Mouse (Mus musculus): ENCODE measurements at regions not wholly inside any gene's neighbourhood (a gene's known extent, or its start where the extent isn't known, plus 50 kb on each side); places are given as distances from the start of the nearest gene placed in this dataset.

GRCm38 (mm10) chr6:103318081-103318480 is 192.3 kb upstream of the Chl1 start:
- no peaks in the 10 kb centered on the region for H3K79me2 ChIP-seq (ENCODE audit: control insufficient read depth, insufficient read depth, low read length, poor library complexity)
- TF ChIP-seq MYB (IDR thresholded peaks at IDR 0.05; ENCODE audit: low read depth, low read length) (no peak), EP300 (IDR thresholded peaks at IDR 0.05; ENCODE audit: low read depth in 1 of 2, low read length in 2 of 2) (no peak), USF1 (IDR thresholded peaks at IDR 0.05; ENCODE audit: low read depth, low read length) (no peak), RAD21 (IDR thresholded peaks at IDR 0.05; ENCODE audit: low read depth, low read length) (no peak), GABPA (IDR thresholded peaks at IDR 0.05; ENCODE audit: low read depth, low read length) (no peak), SIN3A (IDR thresholded peaks at IDR 0.05; ENCODE audit: low read length) (no peak), POLR2AphosphoS2 (IDR thresholded peaks at IDR 0.05; ENCODE audit: low read length) (no peak), USF2 (IDR thresholded peaks at IDR 0.05; ENCODE audit: borderline replicate concordance in 1 of 2, insufficient read depth in 1 of 2, low read depth in 1 of 2, low read length in 2 of 2) (no peak), RCOR1 (IDR thresholded peaks at IDR 0.05; ENCODE audit: low read depth, low read length) (no peak), UBTF (IDR thresholded peaks at IDR 0.05; ENCODE audit: borderline replicate concordance, insufficient read depth, low read depth, low read length) (no peak), MAX (IDR thresholded peaks at IDR 0.05; ENCODE audit: low read length) (no peak), ZMIZ1 (IDR thresholded peaks at IDR 0.05; ENCODE audit: low read depth, low read length) (no peak)
- DNase-seq (ENCODE audit: low read depth, low spot score), result no peak
- no peaks in the 10 kb centered on the region for H3K4me1 ChIP-seq (ENCODE audit: control insufficient read depth in 1 of 2, insufficient read depth in 2 of 2, low read length in 2 of 2)
- H3K9ac ChIP-seq (ENCODE audit: control insufficient read depth, low read depth, low read length, poor library complexity, severe bottlenecking), result no peak overlapping the region
- H3K27ac ChIP-seq (ENCODE audit: control insufficient read depth, low read depth, low read length), result no peak overlapping the region
- no peaks in the 10 kb centered on the region for H3K27me3 ChIP-seq (ENCODE audit: control insufficient read depth in 1 of 2, insufficient read depth in 2 of 2, low read length in 2 of 2)
- no peaks in the 10 kb centered on the region for H3K9me3 ChIP-seq (replicated peaks; ENCODE audit: insufficient read depth, low read length)
- H3K36me3 ChIP-seq (ENCODE audit: control insufficient read depth in 1 of 2, insufficient read depth in 2 of 2, low read length in 2 of 2), result no peaks in the 10 kb centered on the region
- no peak overlapping the region for H3K4me3 ChIP-seq (ENCODE audit: control insufficient read depth in 1 of 2, insufficient read depth in 1 of 2, low read depth in 2 of 2, low read length in 2 of 2)

- no peaks in the 10 kb centered on the region for H3K27me3 ChIP-seq (ENCODE audit: control insufficient read depth in 1 of 2, insufficient read depth in 2 of 2, low read length in 2 of 2)
- no peak for DNase-seq (ENCODE audit: low read depth, low spot score)
- no peaks in the 10 kb centered on the region for H3K9me3 ChIP-seq (replicated peaks; ENCODE audit: insufficient read depth, low read length)
- H3K27ac ChIP-seq (ENCODE audit: control insufficient read depth, low read depth, low read length), result no peak overlapping the region
- no peak overlapping the region for H3K9ac ChIP-seq (ENCODE audit: control insufficient read depth, low read depth, low read length, poor library complexity, severe bottlenecking)
- no peaks in the 10 kb centered on the region for H3K4me1 ChIP-seq (ENCODE audit: control insufficient read depth in 1 of 2, insufficient read depth in 2 of 2, low read length in 2 of 2)
- no peaks in the 10 kb centered on the region for H3K79me2 ChIP-seq (ENCODE audit: control insufficient read depth, insufficient read depth, low read length, poor library complexity)
- H3K4me3 ChIP-seq (ENCODE audit: control insufficient read depth in 1 of 2, insufficient read depth in 1 of 2, low read depth in 2 of 2, low read length in 2 of 2), result no peak overlapping the region
- no peaks in the 10 kb centered on the region for H3K36me3 ChIP-seq (ENCODE audit: control insufficient read depth in 1 of 2, insufficient read depth in 2 of 2, low read length in 2 of 2)
- TF ChIP-seq MAX (IDR thresholded peaks at IDR 0.05; ENCODE audit: low read length) (no peak), MYC (IDR thresholded peaks at IDR 0.05; ENCODE audit: low read depth, low read length) (no peak), MXI1 (IDR thresholded peaks at IDR 0.05; ENCODE audit: low read depth, low read length) (no peak), CTCF (IDR thresholded peaks at IDR 0.05 in 2 of 3, conservative IDR thresholded peaks at IDR 0.05 in 1 of 3; ENCODE audit: control insufficient read depth in 1 of 3, insufficient read depth in 1 of 3, low read depth in 2 of 3, low read length in 3 of 3, poor library complexity in 1 of 3, severe bottlenecking in 1 of 3) (no peak), POLR2A (IDR thresholded peaks at IDR 0.05; ENCODE audit: control insufficient read depth in 1 of 2, insufficient read depth in 1 of 2, low read depth in 1 of 2, low read length in 2 of 2, poor library complexity in 1 of 2) (no peak), EP300 (IDR thresholded peaks at IDR 0.05; ENCODE audit: low read depth in 1 of 2, low read length in 2 of 2) (no peak), SIN3A (IDR thresholded peaks at IDR 0.05; ENCODE audit: low read length) (no peak), CHD1 (IDR thresholded peaks at IDR 0.05; ENCODE audit: low read depth, low read length) (no peak), JUND (IDR thresholded peaks at IDR 0.05; ENCODE audit: low read depth, low read length) (no peak), TCF12 (IDR thresholded peaks at IDR 0.05; ENCODE audit: low read depth, low read length) (no peak), MAFK (IDR thresholded peaks at IDR 0.05; ENCODE audit: borderline replicate concordance, low read depth, low read length) (no peak), NELFE (IDR thresholded peaks at IDR 0.05; ENCODE audit: low read depth, low read length) (no peak), CHD2 (IDR thresholded peaks at IDR 0.05; ENCODE audit: low read length) (no peak), USF1 (IDR thresholded peaks at IDR 0.05; ENCODE audit: low read depth, low read length) (no peak), MEF2A (IDR thresholded peaks at IDR 0.05; ENCODE audit: extremely low read depth, insufficient replicate concordance, low read depth, low read length, poor library complexity, severe bottlenecking) (no peak)
Measured at GRCm38 (mm10) chr6:103318677-103319359, 191.6 kb upstream of the Chl1 start.

All from MEL (cell line).